Mouse (Mus musculus): Measurements from ENCODE around the gene Krba1.

The Krba1 gene

GRCm38 (mm10) chr6:48424074-48424473 lies 28.7 kb downstream of the Krba1 start:
- in situ Hi-C loops (cut with MboI; ENCODE audit: low sequenced_read_pairs) = no loop called here

GRCm38 (mm10) chr6:48426956-48427355 lies 31.6 kb downstream of the Krba1 start:
- in situ Hi-C loops (cut with MboI; ENCODE audit: low sequenced_read_pairs) = no loop called here

GRCm38 (mm10) chr6:48428769-48429557 lies 33.6 kb downstream of the Krba1 start:
- in situ Hi-C loops (cut with MboI; ENCODE audit: low sequenced_read_pairs) = no loop called here

- in situ Hi-C loops (cut with MboI; ENCODE audit: low sequenced_read_pairs) = no loop called here
These were observed 35.4 kb downstream of the Krba1 start for GRCm38 (mm10) chr6:48430748-48431147.

- in situ Hi-C loops (cut with MboI; ENCODE audit: low sequenced_read_pairs) = no loop called here
These were observed 37.8 kb downstream of the Krba1 start for GRCm38 (mm10) chr6:48432893-48433816.

GRCm38 (mm10) chr6:48434651-48435050 lies 39.3 kb downstream of the Krba1 start:
- in situ Hi-C loops (cut with MboI; ENCODE audit: low sequenced_read_pairs) = no loop called here

GRCm38 (mm10) chr6:48435111-48435510 lies 39.7 kb downstream of the Krba1 start:
- in situ Hi-C loops (cut with MboI; ENCODE audit: low sequenced_read_pairs) = no loop called here

- in situ Hi-C loops (cut with MboI; ENCODE audit: low sequenced_read_pairs) = no loop called here
These were observed 40.4 kb downstream of the Krba1 start for GRCm38 (mm10) chr6:48435706-48436349.

GRCm38 (mm10) chr6:48437679-48438376 lies 42.4 kb downstream of the Krba1 start:
- in situ Hi-C loops (cut with MboI; ENCODE audit: low sequenced_read_pairs) = no loop called here

- in situ Hi-C loops (cut with MboI; ENCODE audit: low sequenced_read_pairs) = no loop called here
These were observed 43.2 kb downstream of the Krba1 start for GRCm38 (mm10) chr6:48438475-48439125.

GRCm38 (mm10) chr6:48439654-48440053 lies 44.3 kb downstream of the Krba1 start:
- in situ Hi-C loops (cut with MboI; ENCODE audit: low sequenced_read_pairs) = no loop called here

- in situ Hi-C loops (cut with MboI; ENCODE audit: low sequenced_read_pairs) = no loop called here
These were observed 45.1 kb downstream of the Krba1 start for GRCm38 (mm10) chr6:48440306-48441014.

- in situ Hi-C loops (cut with MboI; ENCODE audit: low sequenced_read_pairs) = no loop called here
These were observed 48.4 kb downstream of the Krba1 start for GRCm38 (mm10) chr6:48443592-48444309.

GRCm38 (mm10) chr6:48444310-48445180 lies 49.2 kb downstream of the Krba1 start:
- in situ Hi-C loops (cut with MboI; ENCODE audit: low sequenced_read_pairs) = no loop called here

- in situ Hi-C loops (cut with MboI; ENCODE audit: low sequenced_read_pairs) = no loop called here
These were observed 50.1 kb downstream of the Krba1 start, which contains the start of gene Zfp467 for GRCm38 (mm10) chr6:48445181-48446101. TSS of gene Zfp467 (minus strand) at chr6:48445825.

- in situ Hi-C loops (cut with MboI; ENCODE audit: low sequenced_read_pairs) = no loop called here
These were observed 50.9 kb downstream of the Krba1 start for GRCm38 (mm10) chr6:48446256-48446655.

- in situ Hi-C loops (cut with MboI; ENCODE audit: low sequenced_read_pairs) = no loop called here
These were observed 51.5 kb downstream of the Krba1 start for GRCm38 (mm10) chr6:48446896-48447295.

Data from CH12F3 (cell line).